Mouse (Mus musculus) myocyte (in vitro differentiated cells): ENCODE measurements at regions not wholly inside any gene's neighbourhood (a gene's known extent, or its start where the extent isn't known, plus 50 kb on each side); places are given as distances from the start of the nearest gene placed in this dataset.

Experiments used
- MAX ChIP-seq: IDR thresholded peaks from one replicate; pipeline ENCODE4 v1.6.1; 2011; ENCODE audit warnings: low read depth, mild to moderate bottlenecking, control low read depth
- POLR2A ChIP-seq: IDR thresholded peaks from one replicate; pipeline ENCODE4 v1.6.1; 2011; ENCODE audit warnings: low read depth, mild to moderate bottlenecking, control low read depth, moderate library complexity; ENCODE audit not compliant: insufficient read length
- USF1 ChIP-seq: IDR thresholded peaks from one replicate; pipeline ENCODE4 v1.6.1; 2011; ENCODE audit warnings: low read depth, mild to moderate bottlenecking, control low read depth, moderate library complexity

- no peak for TF ChIP-seq POLR2A
- no peak for TF ChIP-seq MAX
- TF ChIP-seq USF1: no peak
Measured at GRCm38 (mm10) chr10:87654112-87654511, 132.5 kb downstream of the Pah start.
